Mouse (Mus musculus) forebrain, embryonic 12.5 days (tissue): ENCODE data around the gene Sema5a. TPM values are rescaled to one million over a fixed set of nuclear protein-coding genes. Genes with fewer than 3 reads are reported as not detected.

ENCODE experiments used
- ATAC-seq: fragments of 200-750 bp; cut with Nextera tagmentation; 2 replicates; pipeline ENCODE4 v1.8.0; 2017; ENCODE audit warnings: moderate TSS enrichment; ENCODE audit not compliant: low FRiP score
- H3K27ac ChIP-seq: fragments of 300-500 bp; sonication (generic); 2 replicates; pipeline ENCODE4 v1.5.1; 2016; ENCODE audit warnings: mild to moderate bottlenecking
- H3K27me3 ChIP-seq: fragments of 300-500 bp; sonication (generic); 2 replicates; pipeline ENCODE4 v1.6.1; 2016; ENCODE audit warnings: mild to moderate bottlenecking
- H3K36me3 ChIP-seq: fragments of 300-500 bp; sonication (generic); replicated peaks from 2 replicates; pipeline ENCODE4 v1.6.1; 2016; ENCODE audit warnings: mild to moderate bottlenecking
- H3K4me1 ChIP-seq: fragments of 300-500 bp; sonication (generic); 2 replicates; pipeline ENCODE4 v1.6.1; 2016
- H3K4me2 ChIP-seq: fragments of 300-500 bp; sonication (generic); 2 replicates; pipeline ENCODE4 v1.6.1; 2016; ENCODE audit warnings: mild to moderate bottlenecking, moderate library complexity
- H3K4me3 ChIP-seq: fragments of 300-500 bp; sonication (generic); replicated peaks from 2 replicates; pipeline ENCODE4 v1.5.1; 2016; ENCODE audit warnings: mild to moderate bottlenecking
- H3K9ac ChIP-seq: fragments of 300-500 bp; sonication (generic); 2 replicates; pipeline ENCODE4 v1.6.1; 2016; ENCODE audit warnings: mild to moderate bottlenecking
- H3K9me3 ChIP-seq: fragments of 300-500 bp; sonication (generic); 2 replicates; pipeline ENCODE4 v1.6.1; 2016
- WGBS: fragments of 180-500 bp; shearing (Covaris S2); methylation state at CpG from one replicate; pipeline ENCODE4 v1.1.7; 2016; 5-methylcytosine and 5-hydroxymethylcytosine counted together
- polyA plus RNA-seq: library from polyadenylated mRNA; unstranded; fragments of >200 nt; fragmentation: Nextera tagmentation; extraction: Ambion mirVana; gene quantifications from 2 replicates; pipeline ENCODE4 v1.2.1, GENCODE M21; 2016

Sema5a gene
- polyA plus RNA-seq, 1 experiment from 2014 or later: 20.7 TPM

GRCm38 (mm10) chr15:32343544-32343943 lies 98.9 kb downstream of the Sema5a start:
- no peak overlapping the region for H3K4me2 ChIP-seq
- no peaks in the 10 kb centered on the region for H3K36me3 ChIP-seq
- H3K4me1 ChIP-seq: peaks cover 11% of the 10 kb centered on the region
- no peaks in the 10 kb centered on the region for H3K9me3 ChIP-seq
- ATAC-seq: no peak
- H3K27me3 ChIP-seq: no peaks in the 10 kb centered on the region
- no peak overlapping the region for H3K9ac ChIP-seq
- H3K27ac ChIP-seq: no peak overlapping the region
- no peak overlapping the region for H3K4me3 ChIP-seq
- WGBS: 91% methylated on average over 5 of the region's 5 CpGs

GRCm38 (mm10) chr15:32347315-32347714 lies 102.7 kb downstream of the Sema5a start:
- H3K4me3 ChIP-seq: no peak overlapping the region
- ATAC-seq: no peak
- no peaks in the 10 kb centered on the region for H3K36me3 ChIP-seq
- H3K9me3 ChIP-seq: no peaks in the 10 kb centered on the region
- no peaks in the 10 kb centered on the region for H3K4me1 ChIP-seq
- 91% methylated on average over 5 of the region's 5 CpGs for WGBS
- H3K27ac ChIP-seq: no peak overlapping the region
- H3K9ac ChIP-seq: no peak overlapping the region
- H3K27me3 ChIP-seq: no peaks in the 10 kb centered on the region
- no peak overlapping the region for H3K4me2 ChIP-seq

GRCm38 (mm10) chr15:32349276-32349675 lies 104.7 kb downstream of the Sema5a start:
- no peak for ATAC-seq
- WGBS: 90% methylated on average over 5 of the region's 5 CpGs

GRCm38 (mm10) chr15:32352995-32353394 lies 108.4 kb downstream of the Sema5a start:
- Histone ChIP-seq H3K27ac (no peak overlapping the region), H3K9me3 (no peaks in the 10 kb centered on the region), H3K4me1 (peaks cover 17% of the 10 kb centered on the region), H3K4me2 (no peak overlapping the region), H3K27me3 (no peaks in the 10 kb centered on the region), H3K36me3 (no peaks in the 10 kb centered on the region), H3K9ac (no peak overlapping the region), H3K4me3 (no peak overlapping the region)
- no peak for ATAC-seq
- 27% methylated on average over 8 of the region's 8 CpGs for WGBS

More at GRCm38 (mm10) chr15:32349276-32349675, 104.7 kb downstream of the Sema5a start:
- Histone ChIP-seq H3K4me2 (no peak overlapping the region), H3K9ac (no peak overlapping the region), H3K4me3 (no peak overlapping the region), H3K4me1 (peaks cover 17% of the 10 kb centered on the region), H3K9me3 (no peaks in the 10 kb centered on the region), H3K27ac (no peak overlapping the region), H3K27me3 (no peaks in the 10 kb centered on the region), H3K36me3 (no peaks in the 10 kb centered on the region)

GRCm38 (mm10) chr15:32353513-32353912 lies 108.9 kb downstream of the Sema5a start:
- ATAC-seq: no peak
- Histone ChIP-seq H3K9ac (no peak overlapping the region), H3K9me3 (no peaks in the 10 kb centered on the region)

GRCm38 (mm10) chr15:32356805-32357204 lies 112.2 kb downstream of the Sema5a start:
- H3K4me2 ChIP-seq: no peak overlapping the region
- no peak overlapping the region for H3K4me3 ChIP-seq
- H3K27me3 ChIP-seq: no peaks in the 10 kb centered on the region
- ATAC-seq: no peak
- no peak overlapping the region for H3K27ac ChIP-seq
- H3K36me3 ChIP-seq: no peaks in the 10 kb centered on the region
- H3K9ac ChIP-seq: no peak overlapping the region
- 94% methylated on average over 5 of the region's 5 CpGs for WGBS
- no peaks in the 10 kb centered on the region for H3K9me3 ChIP-seq
- peaks cover 17% of the 10 kb centered on the region for H3K4me1 ChIP-seq

More at GRCm38 (mm10) chr15:32353513-32353912, 108.9 kb downstream of the Sema5a start:
- Histone ChIP-seq H3K4me1 (peaks cover 17% of the 10 kb centered on the region), H3K36me3 (no peaks in the 10 kb centered on the region), H3K27ac (no peak overlapping the region), H3K4me2 (no peak overlapping the region), H3K27me3 (no peaks in the 10 kb centered on the region), H3K4me3 (no peak overlapping the region)
- 26% methylated on average over 5 of the region's 5 CpGs for WGBS

GRCm38 (mm10) chr15:32367841-32368240 lies 123.2 kb downstream of the Sema5a start:
- Histone ChIP-seq H3K36me3 (no peaks in the 10 kb centered on the region), H3K4me2 (no peak overlapping the region), H3K27ac (no peak overlapping the region), H3K9ac (no peak overlapping the region), H3K27me3 (no peaks in the 10 kb centered on the region), H3K4me1 (no peaks in the 10 kb centered on the region), H3K4me3 (no peak overlapping the region), H3K9me3 (no peaks in the 10 kb centered on the region)
- WGBS: 73% methylated on average over 4 of the region's 4 CpGs
- ATAC-seq: no peak

- no peak for ATAC-seq
- no peaks in the 10 kb centered on the region for H3K9me3 ChIP-seq
- H3K4me3 ChIP-seq: no peak overlapping the region
- H3K4me1 ChIP-seq: no peaks in the 10 kb centered on the region
- no peaks in the 10 kb centered on the region for H3K36me3 ChIP-seq
- H3K27ac ChIP-seq: no peak overlapping the region
- no peak overlapping the region for H3K4me2 ChIP-seq
- no peak overlapping the region for H3K9ac ChIP-seq
- no peaks in the 10 kb centered on the region for H3K27me3 ChIP-seq
- WGBS: 81% methylated on average over 6 of the region's 6 CpGs
Measured at GRCm38 (mm10) chr15:32370914-32371313, 126.3 kb downstream of the Sema5a start.

GRCm38 (mm10) chr15:32371385-32371784 lies 126.8 kb downstream of the Sema5a start:
- Histone ChIP-seq H3K9me3 (no peaks in the 10 kb centered on the region), H3K4me1 (no peaks in the 10 kb centered on the region), H3K9ac (no peak overlapping the region), H3K4me3 (no peak overlapping the region), H3K27ac (no peak overlapping the region), H3K36me3 (no peaks in the 10 kb centered on the region), H3K4me2 (no peak overlapping the region), H3K27me3 (no peaks in the 10 kb centered on the region)
- 68% methylated on average over 6 of the region's 6 CpGs for WGBS
- no peak for ATAC-seq

GRCm38 (mm10) chr15:32376326-32376725 lies 131.7 kb downstream of the Sema5a start:
- Histone ChIP-seq H3K4me1 (no peaks in the 10 kb centered on the region), H3K27ac (no peak overlapping the region), H3K9ac (no peak overlapping the region), H3K4me3 (no peak overlapping the region), H3K36me3 (no peaks in the 10 kb centered on the region), H3K4me2 (no peak overlapping the region), H3K27me3 (no peaks in the 10 kb centered on the region), H3K9me3 (no peaks in the 10 kb centered on the region)
- WGBS: 90% methylated on average over 5 of the region's 5 CpGs
- no peak for ATAC-seq

GRCm38 (mm10) chr15:32377781-32378180 lies 133.2 kb downstream of the Sema5a start:
- no peak overlapping the region for H3K4me2 ChIP-seq
- H3K27me3 ChIP-seq: no peaks in the 10 kb centered on the region
- 88% methylated on average over 3 of the region's 3 CpGs for WGBS
- no peak overlapping the region for H3K9ac ChIP-seq
- H3K4me3 ChIP-seq: no peak overlapping the region
- no peaks in the 10 kb centered on the region for H3K9me3 ChIP-seq
- no peak for ATAC-seq
- no peaks in the 10 kb centered on the region for H3K36me3 ChIP-seq
- no peak overlapping the region for H3K27ac ChIP-seq
- H3K4me1 ChIP-seq: no peaks in the 10 kb centered on the region

GRCm38 (mm10) chr15:32380311-32380710 lies 135.7 kb downstream of the Sema5a start:
- no peak overlapping the region for H3K9ac ChIP-seq
- H3K4me2 ChIP-seq: no peak overlapping the region
- ATAC-seq: no peak
- H3K4me1 ChIP-seq: no peaks in the 10 kb centered on the region
- WGBS: 94% methylated on average over 3 of the region's 3 CpGs
- H3K27me3 ChIP-seq: no peaks in the 10 kb centered on the region
- no peaks in the 10 kb centered on the region for H3K9me3 ChIP-seq
- H3K27ac ChIP-seq: no peak overlapping the region
- H3K4me3 ChIP-seq: no peak overlapping the region
- H3K36me3 ChIP-seq: no peaks in the 10 kb centered on the region

GRCm38 (mm10) chr15:32382930-32383481 lies 138.4 kb downstream of the Sema5a start:
- Histone ChIP-seq H3K27me3 (no peaks in the 10 kb centered on the region), H3K4me1 (no peaks in the 10 kb centered on the region), H3K9me3 (no peaks in the 10 kb centered on the region), H3K36me3 (no peaks in the 10 kb centered on the region), H3K4me2 (no peak overlapping the region), H3K4me3 (no peak overlapping the region), H3K27ac (no peak overlapping the region), H3K9ac (no peak overlapping the region)
- ATAC-seq: no peak
- WGBS: 89% methylated on average over 4 of the region's 4 CpGs
